Mouse (Mus musculus) forebrain, postnatal 0 days (tissue): Measurements from ENCODE around the gene Heg1. TPM values are rescaled to one million over a fixed set of nuclear protein-coding genes. Genes with fewer than 3 reads are reported as not detected.

Source experiments
- ATAC-seq: fragments of 200-750 bp; cut with Nextera tagmentation; 2 replicates; pipeline ENCODE4 v1.8.0; 2017; ENCODE audit warnings: mild to moderate bottlenecking, moderate library complexity
- DNase-seq: peaks from one replicate; pipeline ENCODE4 v3.0.0-alpha.2; 2015
- H3K27ac ChIP-seq: fragments of 300-500 bp; sonication (generic); 2 replicates; pipeline ENCODE4 v1.5.1; 2014; ENCODE audit warnings: low read depth, mild to moderate bottlenecking, antibody characterized with exemption, low read length, moderate library complexity, mixed read lengths
- H3K27me3 ChIP-seq: fragments of 300-500 bp; sonication (generic); 2 replicates; pipeline ENCODE4 v1.6.1; 2014; ENCODE audit warnings: mild to moderate bottlenecking, low read length, mixed read lengths; ENCODE audit not compliant: insufficient read depth
- H3K36me3 ChIP-seq: fragments of 300-500 bp; sonication (generic); 2 replicates; pipeline ENCODE4 v1.6.1; 2014; ENCODE audit warnings: mild to moderate bottlenecking, moderate library complexity; ENCODE audit not compliant: insufficient read depth
- H3K4me1 ChIP-seq: fragments of 300-500 bp; sonication (generic); 2 replicates; pipeline ENCODE4 v1.6.1; 2014; ENCODE audit warnings: antibody characterized with exemption; ENCODE audit not compliant: insufficient read depth
- H3K4me2 ChIP-seq: fragments of 300-500 bp; sonication (generic); 2 replicates; pipeline ENCODE4 v1.6.1; 2014; ENCODE audit warnings: low read depth, mild to moderate bottlenecking, moderate library complexity
- H3K4me3 ChIP-seq: fragments of 300-500 bp; sonication (generic); 2 replicates; pipeline ENCODE4 v1.5.1; 2014; ENCODE audit warnings: low read depth, low read length, mixed read lengths
- H3K9ac ChIP-seq: fragments of 300-500 bp; sonication (generic); 2 replicates; pipeline ENCODE4 v1.6.1; 2014; ENCODE audit warnings: mild to moderate bottlenecking
- H3K9me3 ChIP-seq: fragments of 300-500 bp; sonication (generic); 2 replicates; pipeline ENCODE4 v1.6.1; 2016; ENCODE audit warnings: low read length
- CTCF ChIP-seq: sonication (generic); IDR thresholded peaks from 2 replicates; pipeline ENCODE4 v1.5.1; 2016; ENCODE audit warnings: antibody characterized with exemption, control low read depth, low read depth
- WGBS: fragments of 180-500 bp; shearing (Covaris S2); extraction: QIAGEN DNeasy Blood & Tissue Kit; methylation state at CpG from one replicate; pipeline ENCODE4 v1.1.7; 2014; 5-methylcytosine and 5-hydroxymethylcytosine counted together
- polyA plus RNA-seq: library from polyadenylated mRNA; unstranded; fragments of >200 nt; fragmentation: Nextera tagmentation; extraction: Ambion mirVana; gene quantifications from 2 replicates; pipeline ENCODE4 v1.2.1, GENCODE M21; 2015
- total RNA-seq: library from RNA; depleted of rRNA; stranded (reverse); fragments of >200 nt; gene quantifications from 2 replicates; pipeline ENCODE4 v1.2.3, GENCODE M21; 2014

Gene Heg1
- total and polyA plus RNA-seq, 2 experiments from 2014 or later: 8.0 to 19.9 TPM

- DNase-seq (no peak), ATAC-seq (no peak)
- Histone ChIP-seq H3K9ac (no peak overlapping the region), H3K27ac (no peak overlapping the region), H3K27me3 (no peaks in the 10 kb centered on the region), H3K4me3 (no peak overlapping the region), H3K9me3 (no peaks in the 10 kb centered on the region), H3K4me1 (no peaks in the 10 kb centered on the region), H3K4me2 (no peak overlapping the region), H3K36me3 (0 out of 2 replicates have a peak, but pooled peaks cover 4% of the 10 kb centered on the region)
- no peak for TF ChIP-seq CTCF
- 95% methylated on average over 10 of the region's 10 CpGs for WGBS
These were observed 23.9 kb downstream of the Heg1 start for GRCm38 (mm10) chr16:33708031-33708430.

GRCm38 (mm10) chr16:33708585-33709397, 24.6 kb downstream of the Heg1 start:
- Histone ChIP-seq H3K9ac (no peak overlapping the region), H3K4me1 (no peaks in the 10 kb centered on the region), H3K36me3 (0 out of 2 replicates have a peak, but pooled peaks cover 4% of the 10 kb centered on the region), H3K9me3 (no peaks in the 10 kb centered on the region), H3K27me3 (no peaks in the 10 kb centered on the region), H3K4me3 (no peak overlapping the region), H3K27ac (no peak overlapping the region), H3K4me2 (no peak overlapping the region)
- DNase-seq (no peak), ATAC-seq (no peak)
- WGBS: 94% methylated on average over 12 of the region's 12 CpGs
- TF ChIP-seq CTCF: no peak

DNA sequence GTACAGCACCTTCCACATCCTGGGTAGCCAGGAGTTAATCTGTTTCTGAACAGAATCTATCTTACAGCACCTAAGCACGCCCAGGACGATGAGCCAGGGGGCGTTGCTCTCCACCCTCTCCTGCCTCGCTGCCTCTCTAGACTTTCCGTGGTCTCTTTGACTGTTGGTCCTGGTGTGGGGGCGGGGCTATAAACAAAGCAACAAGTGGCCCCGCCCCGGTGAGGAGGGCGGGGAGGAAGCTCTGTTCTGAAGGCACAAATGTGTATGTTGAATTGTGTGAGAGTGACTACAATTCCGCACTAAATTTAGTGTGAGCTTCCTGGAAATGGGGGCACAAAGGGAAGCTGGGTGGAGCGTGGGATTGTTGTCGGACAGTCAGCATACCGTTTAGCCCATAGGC, 30.1 kb downstream of the Heg1 start:
- Histone ChIP-seq H3K4me3 (no peak overlapping the region), H3K4me2 (peak overlapping the region; percentile 33), H3K27me3 (no peaks in the 10 kb centered on the region), H3K27ac (no peak overlapping the region), H3K36me3 (0 out of 2 replicates have a peak, but pooled peaks cover 4% of the 10 kb centered on the region), H3K9me3 (no peaks in the 10 kb centered on the region), H3K9ac (no peak overlapping the region), H3K4me1 (no peaks in the 10 kb centered on the region)
- DNase-seq (no peak), ATAC-seq (peak; percentile 40; the same call in 1 of the 2 replicates)
- 23% methylated on average over 13 of the region's 13 CpGs for WGBS
- TF ChIP-seq CTCF: peak; percentile 28; the same call in 1 of the 2 replicates

GRCm38 (mm10) chr16:33723241-33723640, 39.1 kb downstream of the Heg1 start:
- H3K9me3 ChIP-seq: no peaks in the 10 kb centered on the region
- no peaks in the 10 kb centered on the region for H3K27me3 ChIP-seq
- no peak overlapping the region for H3K4me2 ChIP-seq
- H3K36me3 ChIP-seq: 0 out of 2 replicates have a peak, but pooled peaks cover 9% of the 10 kb centered on the region
- ATAC-seq: no peak
- peak; percentile 23; the same call in 1 of the 2 replicates for TF ChIP-seq CTCF
- H3K4me3 ChIP-seq: no peak overlapping the region
- no peak for DNase-seq
- H3K4me1 ChIP-seq: no peaks in the 10 kb centered on the region
- H3K27ac ChIP-seq: no peak overlapping the region
- H3K9ac ChIP-seq: no peak overlapping the region
- 100% methylated on average over 2 of the region's 2 CpGs for WGBS

- no peak for ATAC-seq
- DNase-seq: no peak
- WGBS: 97% methylated on average over 3 of the region's 3 CpGs
- Histone ChIP-seq H3K27me3 (no peaks in the 10 kb centered on the region), H3K4me2 (no peak overlapping the region), H3K9ac (no peak overlapping the region), H3K36me3 (0 out of 2 replicates have a peak, but pooled peaks cover 9% of the 10 kb centered on the region), H3K27ac (no peak overlapping the region), H3K9me3 (no peaks in the 10 kb centered on the region), H3K4me3 (no peak overlapping the region), H3K4me1 (no peaks in the 10 kb centered on the region)
- peak; percentile 47 for TF ChIP-seq CTCF
These were observed 39.8 kb downstream of the Heg1 start for GRCm38 (mm10) chr16:33723983-33724382.

DNA sequence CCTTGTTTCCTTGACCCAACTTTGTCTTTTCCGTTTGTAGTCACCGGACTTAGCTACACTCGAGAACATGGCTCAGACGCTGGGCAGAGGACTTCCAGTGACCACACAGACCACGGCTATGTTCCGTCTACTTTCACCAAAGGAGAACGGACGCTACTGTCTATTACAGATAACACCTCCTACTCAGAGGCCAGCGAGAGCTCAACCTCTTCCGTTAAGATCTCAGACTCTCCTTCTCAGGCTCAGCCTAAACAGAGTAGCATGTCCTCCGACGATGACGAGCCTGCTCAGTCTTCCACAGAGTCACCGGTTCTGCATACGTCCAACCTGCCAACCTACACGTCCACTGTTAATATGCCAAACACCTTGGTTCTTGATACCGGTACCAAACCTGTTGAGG, 42.1 kb downstream of the Heg1 start:
- H3K4me3 ChIP-seq: no peak overlapping the region
- no peak overlapping the region for H3K4me2 ChIP-seq
- no peaks in the 10 kb centered on the region for H3K27me3 ChIP-seq
- H3K9ac ChIP-seq: no peak overlapping the region
- no peak for DNase-seq
- 0 out of 2 replicates have a peak, but pooled peaks cover 9% of the 10 kb centered on the region for H3K36me3 ChIP-seq
- no peak for ATAC-seq
- no peak overlapping the region for H3K27ac ChIP-seq
- no peaks in the 10 kb centered on the region for H3K4me1 ChIP-seq
- H3K9me3 ChIP-seq: no peaks in the 10 kb centered on the region
- WGBS: 96% methylated on average over 17 of the region's 17 CpGs
- TF ChIP-seq CTCF: no peak

DNA sequence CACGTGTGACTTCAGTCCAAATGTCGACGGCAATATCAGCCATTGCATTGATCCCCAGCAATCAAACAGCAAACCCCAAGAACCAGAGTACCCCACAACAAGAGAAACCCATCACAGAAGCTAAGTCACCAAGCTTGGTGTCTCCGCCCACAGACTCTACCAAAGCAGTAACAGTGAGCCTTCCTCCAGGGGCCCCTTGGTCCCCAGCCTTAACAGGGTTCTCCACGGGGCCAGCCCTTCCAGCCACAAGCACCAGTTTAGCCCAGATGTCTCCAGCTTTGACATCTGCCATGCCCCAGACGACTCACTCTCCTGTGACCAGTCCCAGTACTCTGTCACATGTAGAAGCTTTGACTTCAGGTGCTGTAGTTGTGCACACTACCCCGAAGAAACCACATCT, 42.7 kb downstream of the Heg1 start:
- ATAC-seq (no peak), DNase-seq (no peak)
- H3K4me1 ChIP-seq: no peaks in the 10 kb centered on the region
- H3K9me3 ChIP-seq: no peaks in the 10 kb centered on the region
- no peak for TF ChIP-seq CTCF
- no peak overlapping the region for H3K27ac ChIP-seq
- H3K27me3 ChIP-seq: no peaks in the 10 kb centered on the region
- H3K9ac ChIP-seq: no peak overlapping the region
- H3K36me3 ChIP-seq: 0 out of 2 replicates have a peak, but pooled peaks cover 9% of the 10 kb centered on the region
- no peak overlapping the region for H3K4me3 ChIP-seq
- 95% methylated on average over 7 of the region's 7 CpGs for WGBS
- no peak overlapping the region for H3K4me2 ChIP-seq
